Comparison of ENCODE assay signal across 16 mouse cellular contexts in the genomic region with DNA sequence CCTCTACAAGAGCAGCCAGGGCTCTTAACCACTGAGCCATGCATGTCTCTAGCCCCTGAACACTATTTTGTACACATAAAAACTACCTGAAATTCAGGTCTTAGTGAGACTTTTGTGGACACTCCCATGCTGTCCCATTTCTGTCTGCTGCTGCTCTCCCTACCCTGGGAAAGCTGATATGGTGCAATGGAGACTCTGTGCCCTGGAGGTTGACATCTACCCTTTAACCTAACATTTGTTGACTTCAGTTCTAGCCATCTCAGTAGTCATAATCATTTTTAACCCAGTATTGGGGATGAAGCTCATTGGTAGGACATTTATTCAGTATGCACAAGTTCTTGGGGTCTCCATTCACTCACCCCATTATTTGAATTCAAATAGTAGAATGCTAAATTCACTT.
"Had no signal": no experiment of that assay in that cellular context is flagged by ENCODE, and none has a peak within 500 bp of the region (broad histone marks: within the 10 kb centered on the region; RNA-seq: fewer than 3 reads in every experiment).

No protein-coding gene starts in this region.

- H3K9ac ChIP-seq: lung, embryonic 15.5 days; midbrain, embryonic 13.5 days; midbrain, embryonic 15.5 days; neural tube, embryonic 12.5 days had no signal

- DNase-seq: lung, adult 2 months; lung, postnatal 14 days; lung, postnatal 36 days; right cerebral cortex, postnatal 14 days; spleen, adult 18-20 months; thymus, adult 18-20 months; thymus, postnatal 14 days; thymus, postnatal 36 days had no signal

- H3K27me3 ChIP-seq: lung, embryonic 15.5 days; midbrain, embryonic 13.5 days; midbrain, embryonic 15.5 days had no signal

- H3K27ac ChIP-seq: lung, embryonic 15.5 days; macrophage; midbrain, embryonic 13.5 days; midbrain, embryonic 15.5 days; neural tube, embryonic 12.5 days had no signal

- H3K4me2 ChIP-seq: lung, embryonic 15.5 days; midbrain, embryonic 11.5 days; midbrain, embryonic 13.5 days; midbrain, embryonic 15.5 days; neural tube, embryonic 12.5 days had no signal

- H3K36me3 ChIP-seq: lung, embryonic 15.5 days; midbrain, embryonic 13.5 days; midbrain, embryonic 15.5 days; neural tube, embryonic 12.5 days had no signal

- H3K9me3 ChIP-seq: lung, embryonic 15.5 days; megakaryocyte, embryonic 14.5 days; midbrain, embryonic 13.5 days; midbrain, embryonic 15.5 days; neural tube, embryonic 12.5 days had no signal

- ATAC-seq: lung, postnatal 0 days; midbrain, embryonic 13.5 days; midbrain, embryonic 15.5 days had no signal

- H3K4me3 ChIP-seq: lung, embryonic 15.5 days; megakaryocyte, embryonic 14.5 days; midbrain, embryonic 13.5 days; midbrain, embryonic 15.5 days; neural tube, embryonic 12.5 days had no signal
